Mouse (Mus musculus) limb, embryonic 15.5 days (tissue): ENCODE data around the gene Slc6a20b. TPM values are rescaled to one million over a fixed set of nuclear protein-coding genes. Genes with fewer than 3 reads are reported as not detected.
A peak's percentile ranks its signal among the peaks of the same experiment; 100 is the strongest.
"Not testable (repeated sequence)": the region's sequence is repeated elsewhere in the genome, so short reads cannot be mapped to it uniquely, and the experiment has no call there.

ENCODE experiments used
- ATAC-seq: fragments of 200-750 bp; cut with Nextera tagmentation; 2 replicates; pipeline ENCODE4 v1.8.0; 2017; ENCODE audit warnings: low read depth, moderate TSS enrichment; ENCODE audit not compliant: insufficient number of reproducible peaks, low FRiP score, low TSS enrichment
- H3K27ac ChIP-seq: fragments of 300-500 bp; sonication (generic); 2 replicates; pipeline ENCODE4 v1.5.1; 2015; ENCODE audit warnings: moderate library complexity, mild to moderate bottlenecking, inconsistent platforms
- H3K27me3 ChIP-seq: fragments of 300-500 bp; sonication (generic); 2 replicates; pipeline ENCODE4 v1.6.1; 2015; ENCODE audit warnings: inconsistent platforms
- H3K36me3 ChIP-seq: fragments of 300-500 bp; sonication (generic); 2 replicates; pipeline ENCODE4 v1.6.1; 2015; ENCODE audit warnings: inconsistent platforms
- H3K4me1 ChIP-seq: fragments of 300-500 bp; sonication (generic); 2 replicates; pipeline ENCODE4 v1.6.1; 2015; ENCODE audit warnings: inconsistent platforms
- H3K4me2 ChIP-seq: fragments of 300-500 bp; sonication (generic); 2 replicates; pipeline ENCODE4 v1.6.1; 2015; ENCODE audit warnings: mild to moderate bottlenecking, inconsistent platforms
- H3K4me3 ChIP-seq: fragments of 300-500 bp; sonication (generic); 2 replicates; pipeline ENCODE4 v1.5.1; 2015; ENCODE audit warnings: mild to moderate bottlenecking, inconsistent platforms
- H3K9ac ChIP-seq: fragments of 300-500 bp; sonication (generic); 2 replicates; pipeline ENCODE4 v1.6.1; 2015; ENCODE audit warnings: inconsistent platforms
- H3K9me3 ChIP-seq: fragments of 300-500 bp; sonication (generic); 2 replicates; pipeline ENCODE4 v1.6.1; 2016; ENCODE audit warnings: inconsistent platforms
- WGBS: fragments of 180-500 bp; shearing (Covaris S2); methylation state at CpG from one replicate; pipeline ENCODE4 v1.1.7; 2015; 5-methylcytosine and 5-hydroxymethylcytosine counted together
- polyA plus RNA-seq: library from polyadenylated mRNA; unstranded; fragments of >200 nt; fragmentation: Nextera tagmentation; extraction: Ambion mirVana; gene quantifications from 2 replicates; pipeline ENCODE4 v1.2.1, GENCODE M21; 2015

The Slc6a20b gene
- polyA plus RNA-seq: 0.15 and 0.18 TPM in 2 replicates

- H3K27ac ChIP-seq: no peak within 1 kb of the TSS
- no peaks in the 10 kb centered on the region for H3K27me3 ChIP-seq
- H3K4me2 ChIP-seq: no peak within 1 kb of the TSS
- no peak within 1 kb of the TSS for H3K4me3 ChIP-seq
- ATAC-seq: no peak
- no peak within 1 kb of the TSS for H3K9ac ChIP-seq
- H3K4me1 ChIP-seq: no peaks in the 10 kb centered on the region
- H3K9me3 ChIP-seq: no peaks in the 10 kb centered on the region
- WGBS: 80% methylated on average over 6 of the region's 6 CpGs
- no peaks in the 10 kb centered on the region for H3K36me3 ChIP-seq
These were observed at the start of gene Slc6a20b for GRCm38 (mm10) chr9:123632281-123632680. Slc6a20b (minus strand) TSS chr9:123632565.

- Histone ChIP-seq H3K4me3 (peak overlapping the region; percentile 37), H3K27me3 (peaks cover 69% of the 10 kb centered on the region), H3K4me1 (peaks cover 9% of the 10 kb centered on the region), H3K4me2 (peak overlapping the region; percentile 73), H3K36me3 (no peaks in the 10 kb centered on the region), H3K9ac (no peak overlapping the region), H3K9me3 (no peaks in the 10 kb centered on the region), H3K27ac (no peak overlapping the region)
- no peak for ATAC-seq
- WGBS: 24% methylated on average over 2 of the region's 2 CpGs
These were observed 46.8 kb upstream of the Slc6a20b start for GRCm38 (mm10) chr9:123679198-123679597.

GRCm38 (mm10) chr9:123678327-123679105 is 46.2 kb upstream of the Slc6a20b start, which contains the start of the genes Ccr9 and Slc6a20a:
Ccr9 (plus strand) TSS chr9:123678439.
Slc6a20a (minus strand) TSS chr9:123678885.
- under 1% methylated on average over 72 of the region's 73 CpGs for WGBS
- Histone ChIP-seq H3K27me3 (peaks cover 74% of the 10 kb centered on the region), H3K9ac (peak within 1 kb of the TSS; percentile 28; the same call in 1 of the 2 replicates)

GRCm38 (mm10) chr9:123665645-123666044 is 33.3 kb upstream of the Slc6a20b start:
- no peak for ATAC-seq

More at GRCm38 (mm10) chr9:123678327-123679105, 46.2 kb upstream of the Slc6a20b start, which contains the start of the genes Ccr9 and Slc6a20a:
- H3K4me3 ChIP-seq: peak within 1 kb of the TSS; percentile 37
- no peaks in the 10 kb centered on the region for H3K9me3 ChIP-seq
- H3K36me3 ChIP-seq: no peaks in the 10 kb centered on the region
- ATAC-seq: no peak
- peak within 1 kb of the TSS; percentile 73 for H3K4me2 ChIP-seq
- H3K27ac ChIP-seq: no peak within 1 kb of the TSS
- peaks cover 9% of the 10 kb centered on the region for H3K4me1 ChIP-seq

GRCm38 (mm10) chr9:123659986-123660676 is 27.8 kb upstream of the Slc6a20b start:
- not testable (repeated sequence) for H3K27me3 ChIP-seq, H3K9ac ChIP-seq, ATAC-seq, H3K4me3 ChIP-seq, H3K27ac ChIP-seq, H3K36me3 ChIP-seq, H3K4me2 ChIP-seq, H3K4me1 ChIP-seq, H3K9me3 ChIP-seq
- 84% methylated on average over 18 of the region's 18 CpGs for WGBS

More at GRCm38 (mm10) chr9:123665645-123666044, 33.3 kb upstream of the Slc6a20b start:
- 48% methylated on average over 5 of the region's 5 CpGs for WGBS
- H3K4me3 ChIP-seq: no peak overlapping the region
- no peaks in the 10 kb centered on the region for H3K36me3 ChIP-seq
- H3K4me1 ChIP-seq: no peaks in the 10 kb centered on the region
- H3K9ac ChIP-seq: no peak overlapping the region
- H3K9me3 ChIP-seq: no peaks in the 10 kb centered on the region
- no peak overlapping the region for H3K27ac ChIP-seq
- no peaks in the 10 kb centered on the region for H3K27me3 ChIP-seq
- no peak overlapping the region for H3K4me2 ChIP-seq

GRCm38 (mm10) chr9:123658981-123659380 is 26.6 kb upstream of the Slc6a20b start:
- no peak overlapping the region for H3K4me2 ChIP-seq
- H3K27ac ChIP-seq: no peak overlapping the region
- H3K9me3 ChIP-seq: no peaks in the 10 kb centered on the region
- no peak overlapping the region for H3K4me3 ChIP-seq
- no peak for ATAC-seq
- H3K36me3 ChIP-seq: no peaks in the 10 kb centered on the region
- H3K27me3 ChIP-seq: no peaks in the 10 kb centered on the region
- H3K9ac ChIP-seq: no peak overlapping the region
- H3K4me1 ChIP-seq: no peaks in the 10 kb centered on the region

- Histone ChIP-seq H3K36me3 (no peaks in the 10 kb centered on the region), H3K9me3 (no peaks in the 10 kb centered on the region), H3K27ac (no peak overlapping the region), H3K4me1 (no peaks in the 10 kb centered on the region), H3K4me2 (no peak overlapping the region), H3K27me3 (no peaks in the 10 kb centered on the region), H3K9ac (no peak overlapping the region), H3K4me3 (no peak overlapping the region)
- 81% methylated on average over 3 of the region's 3 CpGs for WGBS
- no peak for ATAC-seq
These were observed 25.1 kb upstream of the Slc6a20b start for GRCm38 (mm10) chr9:123657457-123657856.

- Histone ChIP-seq H3K9ac (no peak overlapping the region), H3K27ac (no peak overlapping the region), H3K4me2 (no peak overlapping the region), H3K36me3 (no peaks in the 10 kb centered on the region), H3K4me3 (no peak overlapping the region), H3K9me3 (no peaks in the 10 kb centered on the region), H3K27me3 (no peaks in the 10 kb centered on the region), H3K4me1 (no peaks in the 10 kb centered on the region)
- WGBS: 43% methylated on average over 4 of the region's 4 CpGs
- ATAC-seq: no peak
These were observed 19.0 kb upstream of the Slc6a20b start for GRCm38 (mm10) chr9:123651369-123651768.

- Histone ChIP-seq H3K27ac (no peak overlapping the region), H3K4me1 (no peaks in the 10 kb centered on the region), H3K4me2 (no peak overlapping the region), H3K27me3 (no peaks in the 10 kb centered on the region), H3K9me3 (no peaks in the 10 kb centered on the region), H3K9ac (no peak overlapping the region), H3K4me3 (no peak overlapping the region), H3K36me3 (no peaks in the 10 kb centered on the region)
- no peak for ATAC-seq
- WGBS: 90% methylated on average over 2 of the region's 2 CpGs
These were observed 17.6 kb upstream of the Slc6a20b start for GRCm38 (mm10) chr9:123649785-123650511.

GRCm38 (mm10) chr9:123640106-123640505 is 7.7 kb upstream of the Slc6a20b start:
- H3K9me3 ChIP-seq: no peaks in the 10 kb centered on the region
- 56% methylated on average over 1 of the region's 1 CpGs for WGBS
- H3K27ac ChIP-seq: no peak overlapping the region
- H3K36me3 ChIP-seq: no peaks in the 10 kb centered on the region
- H3K4me3 ChIP-seq: no peak overlapping the region
- H3K9ac ChIP-seq: no peak overlapping the region
- no peaks in the 10 kb centered on the region for H3K4me1 ChIP-seq
- no peak overlapping the region for H3K4me2 ChIP-seq
- no peak for ATAC-seq
- H3K27me3 ChIP-seq: no peaks in the 10 kb centered on the region

- no peak overlapping the region for H3K4me3 ChIP-seq
- no peak overlapping the region for H3K9ac ChIP-seq
- no peaks in the 10 kb centered on the region for H3K9me3 ChIP-seq
- H3K27ac ChIP-seq: no peak overlapping the region
- no peaks in the 10 kb centered on the region for H3K36me3 ChIP-seq
- no peaks in the 10 kb centered on the region for H3K27me3 ChIP-seq
- no peaks in the 10 kb centered on the region for H3K4me1 ChIP-seq
- no peak overlapping the region for H3K4me2 ChIP-seq
- 61% methylated on average over 1 of the region's 1 CpGs for WGBS
- ATAC-seq: no peak
These were observed 6.3 kb upstream of the Slc6a20b start for GRCm38 (mm10) chr9:123638668-123639089.
